Mouse (Mus musculus): ENCODE measurements around the gene Was. TPM values are rescaled to one million over a fixed set of nuclear protein-coding genes. Genes with fewer than 3 reads are reported as not detected.
"Not testable (repeated sequence)": the region's sequence is repeated elsewhere in the genome, so short reads cannot be mapped to it uniquely, and the experiment has no call there.

Gene Was
- total and polyA plus RNA-seq, 3 experiments = 1.7 to 2.6 (median 2.2) TPM

- intact Hi-C loops (cut with DNase I) = no loop called here
- H3K4me1 ChIP-seq (ENCODE audit: control insufficient read depth, insufficient read depth, low read length) = no peaks in the 10 kb centered on the region
- H3K36me3 ChIP-seq (ENCODE audit: control insufficient read depth, insufficient read depth, low read length) = no peaks in the 10 kb centered on the region
- no peak overlapping the region for H3K9ac ChIP-seq (ENCODE audit: low read depth, low read length)
- no peak overlapping the region for H3K27ac ChIP-seq
- H3K27me3 ChIP-seq (ENCODE audit: control insufficient read depth, insufficient read depth, low read length) = no peaks in the 10 kb centered on the region
- no peak overlapping the region for H3K4me3 ChIP-seq
- WGBS = 92% methylated on average over 1 of the region's 1 CpGs
- DNase-seq = no peak
- no peaks in the 10 kb centered on the region for H3K79me2 ChIP-seq (replicated peaks; ENCODE audit: control insufficient read depth, insufficient read depth, low read length)
- TF ChIP-seq POLR2A (IDR thresholded peaks at IDR 0.05; ENCODE audit: insufficient read depth, low read depth, low read length) (no peak), EP300 (IDR thresholded peaks at IDR 0.05; ENCODE audit: insufficient read depth, low read depth, low read length) (no peak), CTCF (IDR thresholded peaks at IDR 0.05) (no peak)
Observed at GRCm38 (mm10) chrX:8069166-8069565, 21.1 kb downstream of the Was start.

GRCm38 (mm10) chrX:8051044-8051781 lies 39.1 kb downstream of the Was start:
- WGBS = 76% methylated on average over 8 of the region's 8 CpGs
- H3K79me2 ChIP-seq (replicated peaks; ENCODE audit: control insufficient read depth, insufficient read depth, low read length); H3K9ac ChIP-seq (ENCODE audit: low read depth, low read length); H3K4me1 ChIP-seq (ENCODE audit: control insufficient read depth, insufficient read depth, low read length); H3K27me3 ChIP-seq (ENCODE audit: control insufficient read depth, insufficient read depth, low read length); H3K4me3 ChIP-seq; H3K27ac ChIP-seq; intact Hi-C loops (cut with DNase I); DNase-seq; H3K36me3 ChIP-seq (ENCODE audit: control insufficient read depth, insufficient read depth, low read length): not testable (repeated sequence)

GRCm38 (mm10) chrX:8033009-8033408 lies 57.3 kb downstream of the Was start:
- Histone ChIP-seq H3K4me1 (ENCODE audit: control insufficient read depth, insufficient read depth, low read length) (no peaks in the 10 kb centered on the region), H3K27ac (no peak overlapping the region), H3K79me2 (replicated peaks; ENCODE audit: control insufficient read depth, insufficient read depth, low read length) (no peaks in the 10 kb centered on the region), H3K27me3 (ENCODE audit: control insufficient read depth, insufficient read depth, low read length) (no peaks in the 10 kb centered on the region), H3K36me3 (ENCODE audit: control insufficient read depth, insufficient read depth, low read length) (no peaks in the 10 kb centered on the region), H3K9ac (ENCODE audit: low read depth, low read length) (no peak overlapping the region), H3K4me3 (no peak overlapping the region)
- TF ChIP-seq POLR2A (IDR thresholded peaks at IDR 0.05; ENCODE audit: insufficient read depth, low read depth, low read length) (no peak), EP300 (IDR thresholded peaks at IDR 0.05; ENCODE audit: insufficient read depth, low read depth, low read length) (no peak), CTCF (IDR thresholded peaks at IDR 0.05) (no peak)
- DNase-seq = no peak
- WGBS = 59% methylated on average over 1 of the region's 1 CpGs
- intact Hi-C loops (cut with DNase I) = no loop called here

Other genes with a start within 250 kb of the Was start
- 10 to 100 TPM; 20.3 to 24.5 TPM for gene Otud5, start 249.1 kb downstream of the Was start, total RNA-seq (2021)
- gene Otud5, start 249.1 kb downstream of the Was start, polyA plus RNA-seq (2012; rRNA removed) = 16.6 and 19.1 TPM in 2 replicates
- 1 to 10 TPM; 2.6 to 4.0 TPM for gene Pim2, start 212.2 kb downstream of the Was start, total RNA-seq (2021)
- gene Pim2, start 212.2 kb downstream of the Was start, polyA plus RNA-seq (2012; rRNA removed) = 4.7 and 5.7 TPM in 2 replicates
- gene Slc35a2, start 206.5 kb downstream of the Was start, total RNA-seq (2021) = 10 to 100 TPM; 14.8 to 15.0 TPM
- gene Slc35a2, start 206.5 kb downstream of the Was start, polyA plus RNA-seq (2012; rRNA removed) = 25.2 and 31.9 TPM in 2 replicates
- gene Pqbp1, start 191.2 kb downstream of the Was start, total RNA-seq (2021) = 10 to 100 TPM; 20.4 to 25.1 TPM
- 30.7 and 42.6 TPM in 2 replicates for gene Pqbp1, start 191.2 kb downstream of the Was start, polyA plus RNA-seq (2012; rRNA removed)
- gene Timm17b, start 191.1 kb downstream of the Was start, total RNA-seq (2021) = 10 to 100 TPM; 43.4 to 45.0 TPM
- 40.2 and 45.1 TPM in 2 replicates for gene Timm17b, start 191.1 kb downstream of the Was start, polyA plus RNA-seq (2012; rRNA removed)
- not detected for gene Gm10491, start 182.7 kb downstream of the Was start, total RNA-seq (2021)
- gene Gm10491, start 182.7 kb downstream of the Was start, polyA plus RNA-seq (2012; rRNA removed) = not detected in 2 replicates
- gene Gm10490, start 181.0 kb downstream of the Was start, total RNA-seq (2021) = not detected
- gene Gm10490, start 181.0 kb downstream of the Was start, polyA plus RNA-seq (2012; rRNA removed) = not detected in 2 replicates
- gene Pcsk1n, start 170.7 kb downstream of the Was start, total RNA-seq (2021) = under 1 TPM in 1 of 2 experiments, not detected in 1; 0.16 TPM
- 0.18 and 0.25 TPM in 2 replicates for gene Pcsk1n, start 170.7 kb downstream of the Was start, polyA plus RNA-seq (2012; rRNA removed)
- not detected for gene Eras, start 161.9 kb downstream of the Was start, total RNA-seq (2021)
- gene Eras, start 161.9 kb downstream of the Was start, polyA plus RNA-seq (2012; rRNA removed) = not detected in 2 replicates
- gene Hdac6, start 142.6 kb downstream of the Was start, total RNA-seq (2021) = 1 to 10 TPM; 7.9 to 9.6 TPM
- gene Hdac6, start 142.6 kb downstream of the Was start, polyA plus RNA-seq (2012; rRNA removed) = 14.8 and 19.8 TPM in 2 replicates
- under 1 TPM; 0.23 to 0.27 TPM for gene Gata1, start 112.4 kb downstream of the Was start, total RNA-seq (2021)
- gene Gata1, start 112.4 kb downstream of the Was start, polyA plus RNA-seq (2012; rRNA removed) = 0.26 and 0.43 TPM in 2 replicates
- not detected for gene Glod5, start 72.0 kb downstream of the Was start, total RNA-seq (2021)
- gene Glod5, start 72.0 kb downstream of the Was start, polyA plus RNA-seq (2012; rRNA removed) = not detected in 2 replicates
- 1 to 10 TPM; 3.6 to 3.9 TPM for gene Suv39h1, start 15.7 kb downstream of the Was start, total RNA-seq (2021)
- 4.6 and 6.1 TPM in 2 replicates for gene Suv39h1, start 15.7 kb downstream of the Was start, polyA plus RNA-seq (2012; rRNA removed)
- 10 to 100 TPM; 35.1 to 39.6 TPM for gene Wdr13, start 42.4 kb upstream of the Was start, total RNA-seq (2021)
- 56.0 and 60.2 TPM in 2 replicates for gene Wdr13, start 42.4 kb upstream of the Was start, polyA plus RNA-seq (2012; rRNA removed)
- gene Rbm3, start 55.4 kb upstream of the Was start, total RNA-seq (2021) = 10 to 100 TPM; 38.1 to 78.9 TPM
- 44.1 and 55.3 TPM in 2 replicates for gene Rbm3, start 55.4 kb upstream of the Was start, polyA plus RNA-seq (2012; rRNA removed)
- 1 to 10 TPM; 3.7 to 4.3 TPM for gene Tbc1d25, start 85.7 kb upstream of the Was start, total RNA-seq (2021)
- 8.7 and 8.9 TPM in 2 replicates for gene Tbc1d25, start 85.7 kb upstream of the Was start, polyA plus RNA-seq (2012; rRNA removed)
- 10 to 100 TPM; 15.2 to 23.1 TPM for gene Ebp, start 103.0 kb upstream of the Was start, total RNA-seq (2021)
- gene Ebp, start 103.0 kb upstream of the Was start, polyA plus RNA-seq (2012; rRNA removed) = 37.3 and 40.2 TPM in 2 replicates
- 1 to 10 TPM; 2.3 to 2.9 TPM for gene Porcn, start 116.0 kb upstream of the Was start, total RNA-seq (2021)
- gene Porcn, start 116.0 kb upstream of the Was start, polyA plus RNA-seq (2012; rRNA removed) = 11.9 and 15.8 TPM in 2 replicates
- 10 to 100 TPM in 1 of 2 experiments, 1 to 10 TPM in 1; 9.6 to 11.8 TPM for gene Ftsj1, start 161.9 kb upstream of the Was start, total RNA-seq (2021)
- gene Ftsj1, start 161.9 kb upstream of the Was start, polyA plus RNA-seq (2012; rRNA removed) = 20.0 and 24.0 TPM in 2 replicates
- gene Slc38a5, start 180.6 kb upstream of the Was start, total RNA-seq (2021) = 1 to 10 TPM in 1 of 2 experiments, under 1 TPM in 1; 0.29 to 1.4 TPM
- gene Slc38a5, start 180.6 kb upstream of the Was start, polyA plus RNA-seq (2012; rRNA removed) = 0.70 and 1.9 TPM in 2 replicates
- gene Ssxb10, start 236.9 kb upstream of the Was start, total RNA-seq (2021) = not detected
- gene Ssxb10, start 236.9 kb upstream of the Was start, polyA plus RNA-seq (2012; rRNA removed) = not detected in 2 replicates